Mouse (Mus musculus) midbrain, embryonic 16.5 days (tissue): Measurements from ENCODE around the gene Nsf. TPM values are rescaled to one million over a fixed set of nuclear protein-coding genes. Genes with fewer than 3 reads are reported as not detected.

Experiments used
- ATAC-seq: fragments of 200-750 bp; cut with Nextera tagmentation; 2 replicates; pipeline ENCODE4 v1.8.0; 2017; ENCODE audit warnings: moderate TSS enrichment
- H3K27ac ChIP-seq: fragments of 300-500 bp; sonication (generic); 2 replicates; pipeline ENCODE4 v1.5.1; 2014; ENCODE audit warnings: mild to moderate bottlenecking, low read length, mixed read lengths
- H3K27me3 ChIP-seq: fragments of 300-500 bp; sonication (generic); 2 replicates; pipeline ENCODE4 v1.6.1; 2014; ENCODE audit warnings: low read depth, low read length, mixed read lengths; ENCODE audit not compliant: control insufficient read depth, insufficient read depth
- H3K36me3 ChIP-seq: fragments of 300-500 bp; sonication (generic); 2 replicates; pipeline ENCODE4 v1.6.1; 2014; ENCODE audit warnings: mild to moderate bottlenecking, low read length, moderate library complexity, mixed read lengths; ENCODE audit not compliant: control insufficient read depth, insufficient read depth
- H3K4me1 ChIP-seq: fragments of 300-500 bp; sonication (generic); 2 replicates; pipeline ENCODE4 v1.6.1; 2014; ENCODE audit warnings: mild to moderate bottlenecking, low read length, mixed read lengths; ENCODE audit not compliant: control insufficient read depth, insufficient read depth
- H3K4me2 ChIP-seq: fragments of 300-500 bp; sonication (generic); 2 replicates; pipeline ENCODE4 v1.6.1; 2014; ENCODE audit warnings: mild to moderate bottlenecking, low read length, mixed read lengths
- H3K4me3 ChIP-seq: fragments of 300-500 bp; sonication (generic); 2 replicates; pipeline ENCODE4 v1.5.1; 2014; ENCODE audit warnings: low read depth, mild to moderate bottlenecking, low read length, moderate library complexity, mixed read lengths
- H3K9ac ChIP-seq: fragments of 300-500 bp; sonication (generic); 2 replicates; pipeline ENCODE4 v1.6.1; 2014; ENCODE audit warnings: low read depth, low read length, mixed read lengths
- H3K9me3 ChIP-seq: fragments of 300-500 bp; sonication (generic); replicated peaks from 2 replicates; pipeline ENCODE4 v1.6.1; 2014; ENCODE audit warnings: mild to moderate bottlenecking, low read length, mixed read lengths; ENCODE audit not compliant: control insufficient read depth, poor library complexity, severe bottlenecking
- WGBS: fragments of 180-500 bp; shearing (Covaris S2); extraction: QIAGEN DNeasy Blood & Tissue Kit; methylation state at CpG from one replicate; pipeline ENCODE4 v1.1.7; 2014; 5-methylcytosine and 5-hydroxymethylcytosine counted together
- polyA plus RNA-seq: library from polyadenylated mRNA; unstranded; fragments of >200 nt; fragmentation: Nextera tagmentation; extraction: Ambion mirVana; gene quantifications from 2 replicates; pipeline ENCODE4 v1.2.1, GENCODE M21; 2015

Nsf gene
- polyA plus RNA-seq, 1 experiment from 2014 or later: 248 TPM

DNA sequence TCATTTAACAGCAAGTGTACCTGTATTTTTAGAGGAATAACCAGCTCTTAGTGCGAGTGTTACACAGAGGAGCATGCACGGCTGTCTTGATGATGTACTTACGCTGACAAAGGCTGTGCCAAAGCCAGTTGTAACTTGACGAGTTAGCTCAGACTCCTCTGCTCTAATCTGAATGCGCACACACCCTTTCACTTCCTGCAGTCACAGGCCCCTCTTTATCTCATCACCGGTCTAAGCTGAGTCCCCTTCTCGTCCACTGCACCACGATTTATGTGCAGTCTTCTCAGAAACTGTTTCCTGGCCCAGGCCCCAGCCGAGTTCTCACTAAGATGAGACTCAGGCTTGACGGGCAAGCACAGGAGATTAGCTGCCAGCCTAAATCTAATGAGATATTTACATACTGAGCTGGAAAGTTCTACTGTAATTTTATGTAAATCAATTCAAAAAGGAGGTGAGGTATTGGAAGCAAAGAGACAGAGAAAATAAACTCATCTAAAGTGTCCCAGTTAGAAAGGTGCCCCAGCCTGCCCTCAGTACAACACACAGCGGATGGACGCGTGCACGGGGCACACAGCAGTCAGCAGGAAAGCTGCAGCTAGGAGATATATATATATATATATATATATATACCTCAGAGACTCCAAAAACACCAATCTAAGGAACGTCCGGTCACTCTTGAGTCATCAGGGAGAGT is 101.1 kb downstream of the Nsf start:
- no peak for ATAC-seq
- Histone ChIP-seq H3K4me2 (no peak overlapping the region), H3K27ac (peak overlapping the region; percentile 82), H3K9ac (no peak overlapping the region; the same call in 1 of the 2 replicates), H3K4me1 (peaks cover 25% of the 10 kb centered on the region), H3K27me3 (no peaks in the 10 kb centered on the region), H3K36me3 (peaks cover 3% of the 10 kb centered on the region), H3K9me3 (no peaks in the 10 kb centered on the region), H3K4me3 (no peak overlapping the region)
- WGBS: 27% methylated on average over 16 of the region's 16 CpGs

DNA sequence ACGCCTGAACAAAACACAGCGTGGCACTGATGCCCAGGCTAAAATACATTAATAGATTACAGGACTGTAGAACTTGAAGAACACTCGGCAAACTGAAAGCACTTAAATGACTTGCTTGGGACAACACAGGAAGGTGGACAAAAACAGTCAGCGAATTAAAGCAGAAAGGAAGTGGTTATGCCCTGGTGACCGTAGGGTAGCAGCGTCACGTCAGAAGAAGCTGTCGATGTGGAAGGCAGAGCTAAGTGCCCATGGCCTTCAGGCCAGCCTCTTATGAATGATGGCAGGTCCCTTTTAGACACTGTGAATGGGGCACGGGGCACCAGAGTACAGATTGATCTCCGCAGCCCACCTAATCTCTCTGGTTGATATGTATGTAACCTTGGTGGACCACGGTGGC is 105.6 kb downstream of the Nsf start:
- ATAC-seq: no peak
- no peak overlapping the region for H3K27ac ChIP-seq
- no peaks in the 10 kb centered on the region for H3K27me3 ChIP-seq
- H3K4me2 ChIP-seq: no peak overlapping the region
- H3K4me1 ChIP-seq: peaks cover 13% of the 10 kb centered on the region
- 93% methylated on average over 11 of the region's 11 CpGs for WGBS
- no peak overlapping the region for H3K4me3 ChIP-seq
- peaks cover 7% of the 10 kb centered on the region; the same call in 1 of the 2 replicates for H3K36me3 ChIP-seq
- H3K9me3 ChIP-seq: no peaks in the 10 kb centered on the region
- H3K9ac ChIP-seq: no peak overlapping the region

DNA sequence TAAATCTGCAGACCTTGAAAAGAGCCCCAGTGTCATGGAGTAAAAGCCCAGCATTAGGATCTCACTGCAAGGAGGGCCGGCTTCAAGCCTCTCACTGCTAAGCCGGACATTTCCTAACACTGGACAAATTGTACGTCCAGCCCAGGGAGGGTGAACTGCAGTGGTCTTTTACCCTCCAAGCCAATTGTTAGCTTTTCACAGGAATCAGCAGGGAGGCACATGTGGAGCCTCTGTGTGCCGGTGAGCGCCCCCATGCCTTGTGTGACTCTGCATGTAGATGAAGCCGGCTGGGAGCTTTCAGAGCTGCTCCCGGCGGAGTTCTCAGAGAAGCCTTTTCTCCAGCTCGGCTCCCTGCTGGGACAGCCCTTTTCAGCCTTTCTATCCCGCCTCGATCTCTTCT is 113.0 kb downstream of the Nsf start:
- no peak overlapping the region for H3K4me3 ChIP-seq

DNA sequence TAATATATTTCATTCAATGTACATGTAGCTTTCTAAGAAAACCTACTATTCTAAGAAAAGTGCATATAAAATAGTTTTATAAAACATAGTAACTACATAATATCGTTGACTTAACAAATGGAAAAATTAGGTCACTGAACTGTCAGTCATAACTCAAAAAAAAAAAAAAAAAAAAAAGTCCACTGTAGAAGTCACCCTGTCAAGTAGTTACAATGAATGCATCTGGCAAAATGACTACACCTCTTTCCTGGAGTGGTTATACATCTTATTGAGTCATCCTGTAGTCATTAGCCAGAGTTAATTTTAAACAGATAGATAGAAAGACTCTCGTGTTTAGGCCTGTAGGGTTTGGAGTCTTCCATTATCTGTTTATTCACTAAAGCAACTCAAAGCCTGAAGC is 114.9 kb downstream of the Nsf start:
- ATAC-seq: no peak
- Histone ChIP-seq H3K4me1 (peaks cover 17% of the 10 kb centered on the region), H3K27ac (no peak overlapping the region), H3K36me3 (no peaks in the 10 kb centered on the region), H3K9me3 (no peaks in the 10 kb centered on the region), H3K9ac (no peak overlapping the region), H3K4me2 (no peak overlapping the region), H3K4me3 (no peak overlapping the region), H3K27me3 (no peaks in the 10 kb centered on the region)
- WGBS: 88% methylated on average over 2 of the region's 2 CpGs

More for the DNA sequence above, 113.0 kb downstream of the Nsf start:
- Histone ChIP-seq H3K4me1 (peaks cover 17% of the 10 kb centered on the region), H3K27me3 (no peaks in the 10 kb centered on the region), H3K36me3 (no peaks in the 10 kb centered on the region), H3K9ac (no peak overlapping the region), H3K9me3 (no peaks in the 10 kb centered on the region), H3K27ac (peak overlapping the region; percentile 78), H3K4me2 (peak overlapping the region; percentile 38)
- ATAC-seq: peak; percentile 90
- 2% methylated on average over 11 of the region's 11 CpGs for WGBS

- Histone ChIP-seq H3K9ac (no peak overlapping the region), H3K27ac (no peak overlapping the region), H3K4me3 (no peak overlapping the region), H3K9me3 (no peaks in the 10 kb centered on the region), H3K4me1 (no peaks in the 10 kb centered on the region), H3K36me3 (peaks cover 6% of the 10 kb centered on the region; the same call in 1 of the 2 replicates), H3K4me2 (no peak overlapping the region), H3K27me3 (no peaks in the 10 kb centered on the region)
- ATAC-seq: no peak
- 86% methylated on average over 4 of the region's 4 CpGs for WGBS
Measured at GRCm38 (mm10) chr11:103832331-103832730, 121.5 kb downstream of the Nsf start.

GRCm38 (mm10) chr11:103831766-103832165 is 122.1 kb downstream of the Nsf start:
- Histone ChIP-seq H3K4me2 (no peak overlapping the region), H3K9me3 (no peaks in the 10 kb centered on the region), H3K4me3 (no peak overlapping the region), H3K27ac (no peak overlapping the region), H3K36me3 (peaks cover 6% of the 10 kb centered on the region; the same call in 1 of the 2 replicates), H3K9ac (no peak overlapping the region), H3K4me1 (no peaks in the 10 kb centered on the region), H3K27me3 (no peaks in the 10 kb centered on the region)
- no peak for ATAC-seq
- WGBS: 69% methylated on average over 3 of the region's 3 CpGs

- whole genome bisulfite sequencing: 75% methylated on average over 9 of the region's 9 CpGs
- Histone ChIP-seq H3K9me3 (no peaks in the 10 kb centered on the region), H3K27ac (no peak overlapping the region), H3K27me3 (no peaks in the 10 kb centered on the region), H3K9ac (no peak overlapping the region), H3K4me3 (no peak overlapping the region), H3K4me1 (no peaks in the 10 kb centered on the region), H3K36me3 (peaks cover 8% of the 10 kb centered on the region; the same call in 1 of the 2 replicates), H3K4me2 (no peak overlapping the region)
- no peak for ATAC-seq
Measured at GRCm38 (mm10) chr11:103830476-103830875, 123.4 kb downstream of the Nsf start.

- H3K27ac ChIP-seq: no peak overlapping the region
- H3K9ac ChIP-seq: no peak overlapping the region
- H3K27me3 ChIP-seq: no peaks in the 10 kb centered on the region
- 56% methylated on average over 4 of the region's 4 CpGs for WGBS
- no peak overlapping the region for H3K4me3 ChIP-seq
- peaks cover 8% of the 10 kb centered on the region; the same call in 1 of the 2 replicates for H3K36me3 ChIP-seq
- no peaks in the 10 kb centered on the region for H3K9me3 ChIP-seq
- ATAC-seq: no peak
- H3K4me1 ChIP-seq: peaks cover 3% of the 10 kb centered on the region; the same call in 1 of the 2 replicates
- H3K4me2 ChIP-seq: no peak overlapping the region
Measured at GRCm38 (mm10) chr11:103829956-103830355, 123.9 kb downstream of the Nsf start.

DNA sequence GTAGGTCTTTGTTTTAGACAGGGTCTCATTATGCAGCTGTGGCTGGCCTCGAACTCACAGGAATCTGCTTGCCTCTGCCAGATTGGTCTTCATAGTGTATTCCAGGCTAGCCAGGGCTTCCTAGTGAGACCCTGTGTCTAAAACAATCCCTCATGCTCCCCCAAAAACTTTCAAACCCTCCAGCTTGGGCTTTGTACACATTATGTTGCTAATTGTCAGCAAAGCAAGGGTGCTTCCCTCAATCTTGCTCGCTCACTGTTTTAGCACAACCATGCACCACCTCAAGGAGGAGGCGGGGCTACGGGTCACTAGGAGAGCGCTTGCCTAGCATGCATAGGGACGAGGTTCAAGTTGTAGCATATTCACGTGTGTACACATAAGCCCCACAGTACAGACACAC is 125.0 kb downstream of the Nsf start:
- no peaks in the 10 kb centered on the region for H3K27me3 ChIP-seq
- peaks cover 3% of the 10 kb centered on the region; the same call in 1 of the 2 replicates for H3K4me1 ChIP-seq

More for the DNA sequence above, 125.0 kb downstream of the Nsf start:
- H3K4me3 ChIP-seq: no peak overlapping the region
- no peak for ATAC-seq
- H3K4me2 ChIP-seq: no peak overlapping the region
- peaks cover 9% of the 10 kb centered on the region for H3K36me3 ChIP-seq
- H3K9me3 ChIP-seq: no peaks in the 10 kb centered on the region
- H3K27ac ChIP-seq: no peak overlapping the region
- no peak overlapping the region for H3K9ac ChIP-seq
- WGBS: 86% methylated on average over 7 of the region's 7 CpGs
